Mouse (Mus musculus) spleen, adult 12 weeks (tissue): ENCODE measurements around the gene Usp5.

Source experiments
- DNase-seq: peaks from one replicate; pipeline ENCODE4 v3.0.0; 2022; ENCODE audit warnings: low spot score

The Usp5 gene

GRCm38 (mm10) chr6:124828868-124829798 is at the start of gene Usp5, which contains the start of gene Cdca3:
Gene Usp5 (minus strand): TSS chr6:124829484.
Gene Cdca3 (plus strand): TSS chr6:124829547.
- peak; percentile 98 for DNase-seq

GRCm38 (mm10) chr6:124874348-124874747 is 45.1 kb upstream of the Usp5 start:
- DNase-seq, result no peak

GRCm38 (mm10) chr6:124866560-124866959 is 37.3 kb upstream of the Usp5 start:
- no peak for DNase-seq

GRCm38 (mm10) chr6:124865766-124866362 is 36.6 kb upstream of the Usp5 start:
- DNase-seq, result no peak

GRCm38 (mm10) chr6:124863658-124864298 is 34.5 kb upstream of the Usp5 start, which contains the start of gene Gpr162:
Gene Gpr162 (minus strand): TSS chr6:124863983.
- no peak for DNase-seq

- no peak for DNase-seq
Measured at GRCm38 (mm10) chr6:124863125-124863657, 33.9 kb upstream of the Usp5 start.

- DNase-seq, result no peak
Measured at GRCm38 (mm10) chr6:124862406-124863124, 33.3 kb upstream of the Usp5 start.

GRCm38 (mm10) chr6:124861802-124862201 is 32.5 kb upstream of the Usp5 start:
- no peak for DNase-seq

- DNase-seq, result no peak
Measured at GRCm38 (mm10) chr6:124861266-124861665, 32.0 kb upstream of the Usp5 start.

GRCm38 (mm10) chr6:124860511-124860910 is 31.2 kb upstream of the Usp5 start:
- DNase-seq, result no peak

GRCm38 (mm10) chr6:124859725-124860124 is 30.4 kb upstream of the Usp5 start:
- DNase-seq, result peak; percentile 63

- DNase-seq, result no peak
Measured at GRCm38 (mm10) chr6:124858561-124859318, 29.5 kb upstream of the Usp5 start.

- DNase-seq, result no peak
Measured at GRCm38 (mm10) chr6:124857840-124858530, 28.7 kb upstream of the Usp5 start.

GRCm38 (mm10) chr6:124856916-124857839 is 27.9 kb upstream of the Usp5 start, which contains the start of gene P3h3:
Gene P3h3 (minus strand): TSS chr6:124857752.
- DNase-seq, result peak; percentile 35

GRCm38 (mm10) chr6:124856321-124856720 is 27.0 kb upstream of the Usp5 start:
- DNase-seq, result no peak

GRCm38 (mm10) chr6:124854647-124855046 is 25.4 kb upstream of the Usp5 start:
- DNase-seq, result no peak

- DNase-seq, result no peak
Measured at GRCm38 (mm10) chr6:124850535-124850934, 21.3 kb upstream of the Usp5 start.

GRCm38 (mm10) chr6:124847305-124847704 is 18.0 kb upstream of the Usp5 start:
- DNase-seq, result peak; percentile 79
